Mouse (Mus musculus) midbrain, embryonic 15.5 days (tissue): ENCODE measurements around the gene Socs5. TPM values are rescaled to one million over a fixed set of nuclear protein-coding genes. Genes with fewer than 3 reads are reported as not detected.
"Not testable (repeated sequence)": the region's sequence is repeated elsewhere in the genome, so short reads cannot be mapped to it uniquely, and the experiment has no call there.

Source experiments
- ATAC-seq: fragments of 200-750 bp; cut with Nextera tagmentation; replicated peaks from 2 replicates; pipeline ENCODE4 v1.8.0; 2017; ENCODE audit warnings: moderate TSS enrichment
- H3K27ac ChIP-seq: fragments of 300-500 bp; sonication (generic); 2 replicates; pipeline ENCODE4 v1.5.1; 2015; ENCODE audit warnings: mild to moderate bottlenecking, inconsistent platforms
- H3K27me3 ChIP-seq: fragments of 300-500 bp; sonication (generic); replicated peaks from 2 replicates; pipeline ENCODE4 v1.6.1; 2015; ENCODE audit warnings: inconsistent platforms
- H3K36me3 ChIP-seq: fragments of 300-500 bp; sonication (generic); replicated peaks from 2 replicates; pipeline ENCODE4 v1.6.1; 2015; ENCODE audit warnings: inconsistent platforms
- H3K4me1 ChIP-seq: fragments of 300-500 bp; sonication (generic); 2 replicates; pipeline ENCODE4 v1.6.1; 2015; ENCODE audit warnings: inconsistent platforms
- H3K4me2 ChIP-seq: fragments of 300-500 bp; sonication (generic); 2 replicates; pipeline ENCODE4 v1.6.1; 2015; ENCODE audit warnings: inconsistent platforms, mild to moderate bottlenecking, moderate library complexity
- H3K4me3 ChIP-seq: fragments of 300-500 bp; sonication (generic); 2 replicates; pipeline ENCODE4 v1.5.1; 2015; ENCODE audit warnings: mild to moderate bottlenecking, inconsistent platforms
- H3K9ac ChIP-seq: fragments of 300-500 bp; sonication (generic); 2 replicates; pipeline ENCODE4 v1.6.1; 2015; ENCODE audit warnings: mild to moderate bottlenecking, inconsistent platforms
- H3K9me3 ChIP-seq: fragments of 300-500 bp; sonication (generic); 2 replicates; pipeline ENCODE4 v1.6.1; 2016; ENCODE audit warnings: inconsistent platforms
- WGBS: fragments of 180-500 bp; shearing (Covaris S2); methylation state at CpG from one replicate; pipeline ENCODE4 v1.1.7; 2015; ENCODE audit warnings: mixed read lengths; 5-methylcytosine and 5-hydroxymethylcytosine counted together
- polyA plus RNA-seq: library from polyadenylated mRNA; unstranded; fragments of >200 nt; fragmentation: Nextera tagmentation; extraction: Ambion mirVana; gene quantifications from 2 replicates; pipeline ENCODE4 v1.2.1, GENCODE M21; 2015

Socs5 gene
- 14.8 and 16.2 TPM in 2 replicates for polyA plus RNA-seq

- Histone ChIP-seq H3K4me2 (peak within 1 kb of the TSS; percentile 78), H3K4me1 (peaks cover 26% of the 10 kb centered on the region), H3K4me3 (peak within 1 kb of the TSS; percentile 59), H3K9ac (peak within 1 kb of the TSS; percentile 68), H3K27me3 (no peaks in the 10 kb centered on the region), H3K36me3 (no peaks in the 10 kb centered on the region), H3K9me3 (no peaks in the 10 kb centered on the region), H3K27ac (peak within 1 kb of the TSS; percentile 89)
- under 1% methylated on average over 65 of the region's 73 CpGs for WGBS
- ATAC-seq: peak; percentile 87
Observed at GRCm38 (mm10) chr17:87107623-87108221, at the start of gene Socs5. TSS of gene Socs5 (plus strand) at chr17:87107679.

- ATAC-seq: no peak
- 83% methylated on average over 9 of the region's 9 CpGs for WGBS
- H3K9me3 ChIP-seq: no peaks in the 10 kb centered on the region
- H3K27ac ChIP-seq: no peak overlapping the region
- H3K4me3 ChIP-seq: no peak overlapping the region
- no peaks in the 10 kb centered on the region for H3K27me3 ChIP-seq
- H3K9ac ChIP-seq: no peak overlapping the region
- no peaks in the 10 kb centered on the region for H3K4me1 ChIP-seq
- no peaks in the 10 kb centered on the region for H3K36me3 ChIP-seq
- no peak overlapping the region for H3K4me2 ChIP-seq
Observed at GRCm38 (mm10) chr17:87062639-87063038, 44.8 kb upstream of the Socs5 start.

- no peak for ATAC-seq
- Histone ChIP-seq H3K9ac (no peak overlapping the region), H3K36me3 (no peaks in the 10 kb centered on the region), H3K27ac (no peak overlapping the region), H3K4me2 (no peak overlapping the region), H3K27me3 (no peaks in the 10 kb centered on the region), H3K9me3 (no peaks in the 10 kb centered on the region), H3K4me3 (no peak overlapping the region), H3K4me1 (no peaks in the 10 kb centered on the region)
- 77% methylated on average over 7 of the region's 7 CpGs for WGBS
Observed at GRCm38 (mm10) chr17:87063461-87063860, 44.0 kb upstream of the Socs5 start.

- H3K4me2 ChIP-seq: no peak overlapping the region
- H3K4me3 ChIP-seq: no peak overlapping the region
- H3K9me3 ChIP-seq: no peaks in the 10 kb centered on the region
- H3K36me3 ChIP-seq: no peaks in the 10 kb centered on the region
- no peaks in the 10 kb centered on the region for H3K27me3 ChIP-seq
- H3K27ac ChIP-seq: no peak overlapping the region
- no peaks in the 10 kb centered on the region for H3K4me1 ChIP-seq
- WGBS: 79% methylated on average over 6 of the region's 6 CpGs
- H3K9ac ChIP-seq: no peak overlapping the region
- no peak for ATAC-seq
Observed at GRCm38 (mm10) chr17:87063969-87064368, 43.5 kb upstream of the Socs5 start.

GRCm38 (mm10) chr17:87068997-87069396 is 38.5 kb upstream of the Socs5 start:
- no peak for ATAC-seq
- Histone ChIP-seq H3K36me3 (no peaks in the 10 kb centered on the region), H3K9ac (no peak overlapping the region), H3K9me3 (no peaks in the 10 kb centered on the region), H3K27ac (no peak overlapping the region), H3K4me3 (no peak overlapping the region), H3K4me1 (no peaks in the 10 kb centered on the region), H3K4me2 (no peak overlapping the region), H3K27me3 (no peaks in the 10 kb centered on the region)
- WGBS: 92% methylated on average over 4 of the region's 4 CpGs

- H3K36me3 ChIP-seq, H3K9ac ChIP-seq, H3K9me3 ChIP-seq, H3K4me1 ChIP-seq, H3K4me3 ChIP-seq, H3K4me2 ChIP-seq, H3K27ac ChIP-seq, ATAC-seq, H3K27me3 ChIP-seq: not testable (repeated sequence)
- 100% methylated on average over 1 of the region's 1 CpGs for WGBS
Observed at GRCm38 (mm10) chr17:87072183-87072582, 35.3 kb upstream of the Socs5 start.

GRCm38 (mm10) chr17:87072766-87073440 is 34.6 kb upstream of the Socs5 start:
- Histone ChIP-seq H3K27ac (no peak overlapping the region), H3K9ac (no peak overlapping the region), H3K36me3 (no peaks in the 10 kb centered on the region), H3K27me3 (no peaks in the 10 kb centered on the region), H3K4me1 (no peaks in the 10 kb centered on the region), H3K9me3 (no peaks in the 10 kb centered on the region), H3K4me3 (no peak overlapping the region), H3K4me2 (no peak overlapping the region)
- no peak for ATAC-seq
- WGBS: 81% methylated on average over 5 of the region's 5 CpGs

GRCm38 (mm10) chr17:87073470-87073869 is 34.0 kb upstream of the Socs5 start:
- Histone ChIP-seq H3K4me2 (no peak overlapping the region), H3K9ac (no peak overlapping the region), H3K27me3 (no peaks in the 10 kb centered on the region), H3K27ac (no peak overlapping the region), H3K4me3 (no peak overlapping the region), H3K9me3 (no peaks in the 10 kb centered on the region), H3K36me3 (no peaks in the 10 kb centered on the region), H3K4me1 (no peaks in the 10 kb centered on the region)
- no peak for ATAC-seq

GRCm38 (mm10) chr17:87078217-87078616 is 29.3 kb upstream of the Socs5 start:
- not testable (repeated sequence) for H3K4me3 ChIP-seq, H3K9me3 ChIP-seq, H3K27ac ChIP-seq, H3K9ac ChIP-seq, H3K36me3 ChIP-seq, H3K27me3 ChIP-seq, ATAC-seq, H3K4me2 ChIP-seq, H3K4me1 ChIP-seq
- 96% methylated on average over 17 of the region's 17 CpGs for WGBS

GRCm38 (mm10) chr17:87080724-87081123 is 26.8 kb upstream of the Socs5 start:
- H3K27ac ChIP-seq: no peak overlapping the region
- H3K27me3 ChIP-seq: no peaks in the 10 kb centered on the region
- 88% methylated on average over 7 of the region's 7 CpGs for WGBS
- no peaks in the 10 kb centered on the region for H3K9me3 ChIP-seq
- no peaks in the 10 kb centered on the region for H3K4me1 ChIP-seq
- H3K36me3 ChIP-seq: no peaks in the 10 kb centered on the region
- H3K9ac ChIP-seq: no peak overlapping the region
- H3K4me2 ChIP-seq: no peak overlapping the region
- H3K4me3 ChIP-seq: no peak overlapping the region
- no peak for ATAC-seq

- ATAC-seq: no peak
- no peaks in the 10 kb centered on the region for H3K9me3 ChIP-seq
- H3K4me3 ChIP-seq: no peak overlapping the region
- no peak overlapping the region for H3K4me2 ChIP-seq
- H3K9ac ChIP-seq: no peak overlapping the region
- no peaks in the 10 kb centered on the region for H3K27me3 ChIP-seq
- no peaks in the 10 kb centered on the region for H3K4me1 ChIP-seq
- no peaks in the 10 kb centered on the region for H3K36me3 ChIP-seq
- 78% methylated on average over 4 of the region's 4 CpGs for WGBS
- H3K27ac ChIP-seq: no peak overlapping the region
Observed at GRCm38 (mm10) chr17:87082547-87082946, 24.9 kb upstream of the Socs5 start.

- ATAC-seq: no peak
Observed at GRCm38 (mm10) chr17:87083671-87084070, 23.8 kb upstream of the Socs5 start.

GRCm38 (mm10) chr17:87085726-87086125 is 21.8 kb upstream of the Socs5 start:
- Histone ChIP-seq H3K27me3 (no peaks in the 10 kb centered on the region), H3K4me2 (no peak overlapping the region), H3K9ac (no peak overlapping the region), H3K9me3 (no peaks in the 10 kb centered on the region), H3K4me3 (no peak overlapping the region), H3K27ac (no peak overlapping the region), H3K4me1 (no peaks in the 10 kb centered on the region), H3K36me3 (no peaks in the 10 kb centered on the region)
- WGBS: 91% methylated on average over 6 of the region's 6 CpGs
- ATAC-seq: no peak

More at GRCm38 (mm10) chr17:87083671-87084070, 23.8 kb upstream of the Socs5 start:
- H3K27me3 ChIP-seq: no peaks in the 10 kb centered on the region
- H3K27ac ChIP-seq: no peak overlapping the region
- H3K4me3 ChIP-seq: no peak overlapping the region
- 91% methylated on average over 5 of the region's 5 CpGs for WGBS
- no peaks in the 10 kb centered on the region for H3K4me1 ChIP-seq
- H3K4me2 ChIP-seq: no peak overlapping the region
- no peaks in the 10 kb centered on the region for H3K36me3 ChIP-seq
- H3K9ac ChIP-seq: no peak overlapping the region
- H3K9me3 ChIP-seq: no peaks in the 10 kb centered on the region
